Mouse (Mus musculus) testis, adult 2 months (tissue): Measurements from ENCODE around the gene Kirrel.

ENCODE experiments used
- CTCF ChIP-seq: fragments of 200-500 bp; IDR thresholded peaks from 2 replicates; pipeline ENCODE4 v1.5.1; 2012; ENCODE audit warnings: low read depth, mild to moderate bottlenecking, inconsistent platforms, low read length, moderate library complexity; ENCODE audit not compliant: control insufficient read depth, insufficient read depth, insufficient replicate concordance
- POLR2A ChIP-seq: fragments of 200-500 bp; IDR thresholded peaks from 2 replicates; pipeline ENCODE4 v1.6.1; 2012; ENCODE audit warnings: low read depth, mild to moderate bottlenecking, inconsistent platforms, low read length, moderate library complexity; ENCODE audit not compliant: control insufficient read depth

DNA sequence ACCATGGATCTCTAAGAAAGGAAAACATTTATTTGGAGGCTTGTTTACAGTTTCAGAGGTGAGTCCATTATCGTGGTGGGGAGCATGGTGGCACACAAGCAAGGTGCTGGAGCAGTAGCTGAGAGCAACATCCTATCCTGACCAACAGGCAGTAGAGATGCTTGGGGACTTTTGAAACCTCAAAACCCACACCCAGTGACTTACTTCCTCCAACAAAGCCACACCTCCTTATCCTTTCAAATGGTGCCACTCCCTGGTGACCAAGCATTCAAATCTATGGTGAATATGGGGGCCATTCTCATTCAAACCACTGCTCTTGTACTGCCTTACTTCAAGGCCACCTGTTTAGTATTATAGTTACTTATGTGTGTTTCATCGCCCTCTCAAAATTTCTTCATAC lies 20.0 kb upstream of the Kirrel start:
- TF ChIP-seq CTCF (no peak), POLR2A (no peak)
